Mouse (Mus musculus): ENCODE measurements around the gene Tom1. TPM values are rescaled to one million over a fixed set of nuclear protein-coding genes. Genes with fewer than 3 reads are reported as not detected.
A peak's percentile ranks its signal among the peaks of the same experiment; 100 is the strongest.

Tom1 gene
- total and polyA plus RNA-seq, 3 experiments, result 18.0 to 32.6 TPM; not detected in 1

- peak; percentile 32; the same call in 1 of the 2 replicates for TF ChIP-seq SIN3A (IDR thresholded peaks at IDR 0.05; ENCODE audit: low read length)
- no peak for TF ChIP-seq MYC (IDR thresholded peaks at IDR 0.05; ENCODE audit: low read depth, low read length)
Measured at GRCm38 (mm10) chr8:75034285-75034684, 780 bp downstream of the Tom1 start (continued).

DNA sequence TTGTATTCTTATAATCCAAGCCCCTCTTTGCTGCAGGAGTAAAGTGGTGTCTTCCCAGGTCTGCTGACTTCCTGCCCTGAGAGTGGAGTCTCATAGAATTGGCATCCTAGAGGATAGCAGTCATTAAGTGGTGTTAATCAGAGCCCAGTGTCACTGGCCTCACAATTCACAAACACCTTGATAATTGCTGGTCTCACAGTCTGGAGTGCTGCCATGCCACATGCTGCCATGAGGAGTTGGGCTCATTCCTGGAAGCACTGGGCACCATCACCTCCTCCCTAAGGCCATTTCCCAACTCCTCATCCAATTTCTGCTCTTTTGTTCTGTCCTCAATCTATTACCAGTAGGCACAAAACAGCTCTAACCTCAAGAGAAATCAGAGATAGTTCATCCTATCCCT is 2.1 kb downstream of the Tom1 start:
- Histone ChIP-seq H3K79me2 (ENCODE audit: control insufficient read depth, insufficient read depth, low read length, poor library complexity) (peaks cover 3% of the 10 kb centered on the region; the same call in 1 of the 2 replicates), H3K9me3 (replicated peaks; ENCODE audit: insufficient read depth, low read length) (no peaks in the 10 kb centered on the region), H3K9ac (ENCODE audit: control insufficient read depth, low read depth, low read length, poor library complexity, severe bottlenecking) (no peak overlapping the region), H3K27ac (ENCODE audit: control insufficient read depth, low read depth, low read length) (no peak overlapping the region), H3K4me1 (ENCODE audit: control insufficient read depth in 1 of 2, insufficient read depth in 2 of 2, low read length in 2 of 2) (peaks cover 3 to 9% of the 10 kb centered on the region in 2 experiments; a peak in 3 of 4 replicates), H3K27me3 (ENCODE audit: control insufficient read depth in 1 of 2, insufficient read depth in 2 of 2, low read length in 2 of 2) (no peaks in the 10 kb centered on the region), H3K4me3 (ENCODE audit: control insufficient read depth in 1 of 2, insufficient read depth in 1 of 2, low read depth in 2 of 2, low read length in 2 of 2) (no peak overlapping the region), H3K36me3 (ENCODE audit: control insufficient read depth in 1 of 2, insufficient read depth in 2 of 2, low read length in 2 of 2) (peaks cover 2 to 16% of the 10 kb centered on the region in 2 experiments; a peak in 3 of 4 replicates)
- TF ChIP-seq ETS1 (IDR thresholded peaks at IDR 0.05; ENCODE audit: low read depth, low read length) (no peak), MAX (IDR thresholded peaks at IDR 0.05; ENCODE audit: low read length) (no peak), USF2 (IDR thresholded peaks at IDR 0.05; ENCODE audit: borderline replicate concordance in 1 of 2, insufficient read depth in 1 of 2, low read depth in 1 of 2, low read length in 2 of 2) (no peak), ZKSCAN1 (IDR thresholded peaks at IDR 0.05; ENCODE audit: low read depth, low read length) (no peak), HCFC1 (IDR thresholded peaks at IDR 0.05; ENCODE audit: low read depth, low read length) (no peak), ELF1 (IDR thresholded peaks at IDR 0.05; ENCODE audit: low read depth, low read length) (no peak), POLR2A (IDR thresholded peaks at IDR 0.05; ENCODE audit: control insufficient read depth in 1 of 2, insufficient read depth in 1 of 2, low read depth in 1 of 2, low read length in 2 of 2, poor library complexity in 1 of 2) (no peak), UBTF (IDR thresholded peaks at IDR 0.05; ENCODE audit: borderline replicate concordance, insufficient read depth, low read depth, low read length) (no peak), MYB (IDR thresholded peaks at IDR 0.05; ENCODE audit: low read depth, low read length) (no peak), NRF1 (IDR thresholded peaks at IDR 0.05; ENCODE audit: insufficient read depth, low read depth, low read length, poor library complexity, severe bottlenecking) (no peak), JUND (IDR thresholded peaks at IDR 0.05; ENCODE audit: low read depth, low read length) (no peak), SIN3A (IDR thresholded peaks at IDR 0.05; ENCODE audit: low read length) (no peak), ZC3H11A (IDR thresholded peaks at IDR 0.05; ENCODE audit: low read depth, low read length) (no peak), BHLHE40 (IDR thresholded peaks at IDR 0.05; ENCODE audit: borderline replicate concordance, low read depth, low read length) (no peak), POLR2AphosphoS2 (IDR thresholded peaks at IDR 0.05; ENCODE audit: low read length) (no peak), MXI1 (IDR thresholded peaks at IDR 0.05; ENCODE audit: low read depth, low read length) (no peak)
- no peak for DNase-seq (ENCODE audit: low read depth, low spot score)

- Histone ChIP-seq H3K9ac (ENCODE audit: control insufficient read depth, low read depth, low read length, poor library complexity, severe bottlenecking) (no peak overlapping the region), H3K9me3 (replicated peaks; ENCODE audit: insufficient read depth, low read length) (no peaks in the 10 kb centered on the region), H3K4me1 (ENCODE audit: control insufficient read depth in 1 of 2, insufficient read depth in 2 of 2, low read length in 2 of 2) (no peaks in the 10 kb centered on the region), H3K4me3 (ENCODE audit: control insufficient read depth in 1 of 2, insufficient read depth in 1 of 2, low read depth in 2 of 2, low read length in 2 of 2) (no peak overlapping the region), H3K36me3 (ENCODE audit: control insufficient read depth in 1 of 2, insufficient read depth in 2 of 2, low read length in 2 of 2) (peaks cover 0 to 4% of the 10 kb centered on the region in 2 experiments; a peak in 2 of 4 replicates), H3K79me2 (ENCODE audit: control insufficient read depth, insufficient read depth, low read length, poor library complexity) (peaks cover 3% of the 10 kb centered on the region; the same call in 1 of the 2 replicates), H3K27ac (ENCODE audit: control insufficient read depth, low read depth, low read length) (no peak overlapping the region), H3K27me3 (ENCODE audit: control insufficient read depth in 1 of 2, insufficient read depth in 2 of 2, low read length in 2 of 2) (no peaks in the 10 kb centered on the region)
- no peak for DNase-seq (ENCODE audit: low read depth, low spot score)
- TF ChIP-seq TBP (IDR thresholded peaks at IDR 0.05; ENCODE audit: low read depth, low read length), result no peak
- TF ChIP-seq USF1 (IDR thresholded peaks at IDR 0.05; ENCODE audit: low read depth, low read length), result no peak
- no peak for TF ChIP-seq CHD1 (IDR thresholded peaks at IDR 0.05; ENCODE audit: low read depth, low read length)
- no peak for TF ChIP-seq TCF12 (IDR thresholded peaks at IDR 0.05; ENCODE audit: low read depth, low read length)
- no peak for TF ChIP-seq CHD2 (IDR thresholded peaks at IDR 0.05; ENCODE audit: low read length)
- TF ChIP-seq SIN3A (IDR thresholded peaks at IDR 0.05; ENCODE audit: low read length), result no peak
- no peak for TF ChIP-seq MAZ (IDR thresholded peaks at IDR 0.05; ENCODE audit: low read depth, low read length)
- TF ChIP-seq SMC3 (IDR thresholded peaks at IDR 0.05; ENCODE audit: low read depth, low read length), result no peak
- TF ChIP-seq POLR2AphosphoS5 (IDR thresholded peaks at IDR 0.05; ENCODE audit: borderline replicate concordance, low read depth, low read length), result no peak
- TF ChIP-seq CTCF (IDR thresholded peaks at IDR 0.05 in 2 of 3, conservative IDR thresholded peaks at IDR 0.05 in 1 of 3; ENCODE audit: control insufficient read depth in 1 of 3, insufficient read depth in 1 of 3, low read depth in 2 of 3, low read length in 3 of 3, poor library complexity in 1 of 3, severe bottlenecking in 1 of 3), result no peak
Measured at GRCm38 (mm10) chr8:75038497-75038896, 5.0 kb downstream of the Tom1 start.

Measured in MEL (cell line).